Mouse (Mus musculus) heart, postnatal 0 days (tissue): ENCODE results near the gene Accs. TPM values are rescaled to one million over a fixed set of nuclear protein-coding genes. Genes with fewer than 3 reads are reported as not detected.

ENCODE experiments used
- ATAC-seq: fragments of 200-750 bp; cut with Nextera tagmentation; 2 replicates; pipeline ENCODE4 v1.8.0; 2017; ENCODE audit warnings: low read depth, moderate number of reproducible peaks, moderate library complexity; ENCODE audit not compliant: insufficient read depth
- DNase-seq: peaks from one replicate; pipeline ENCODE4 v3.0.0-alpha.2; 2016; ENCODE audit warnings: low spot score
- H3K27ac ChIP-seq: fragments of 300-500 bp; sonication (generic); 2 replicates; pipeline ENCODE4 v1.5.1; 2014; ENCODE audit warnings: low read depth, mild to moderate bottlenecking
- H3K27me3 ChIP-seq: fragments of 300-500 bp; sonication (generic); 2 replicates; pipeline ENCODE4 v1.6.1; 2014; ENCODE audit warnings: low read length, mixed read lengths; ENCODE audit not compliant: control insufficient read depth, insufficient read depth
- H3K36me3 ChIP-seq: fragments of 300-500 bp; sonication (generic); replicated peaks from 2 replicates; pipeline ENCODE4 v1.6.1; 2014; ENCODE audit warnings: low read length, mixed read lengths; ENCODE audit not compliant: control insufficient read depth, insufficient read depth
- H3K4me1 ChIP-seq: fragments of 300-500 bp; sonication (generic); 2 replicates; pipeline ENCODE4 v1.6.1; 2014; ENCODE audit warnings: antibody characterized with exemption; ENCODE audit not compliant: control insufficient read depth, insufficient read depth
- H3K4me2 ChIP-seq: fragments of 300-500 bp; sonication (generic); 2 replicates; pipeline ENCODE4 v1.6.1; 2014; ENCODE audit warnings: low read depth, mild to moderate bottlenecking, low read length, moderate library complexity
- H3K4me3 ChIP-seq: fragments of 300-500 bp; sonication (generic); 2 replicates; pipeline ENCODE4 v1.5.1; 2014; ENCODE audit warnings: low read depth, low read length
- H3K9ac ChIP-seq: fragments of 300-500 bp; sonication (generic); replicated peaks from 2 replicates; pipeline ENCODE4 v1.6.1; 2014; ENCODE audit warnings: low read depth, low read length, mixed read lengths
- H3K9me3 ChIP-seq: fragments of 300-500 bp; sonication (generic); replicated peaks from 2 replicates; pipeline ENCODE4 v1.6.1; 2016; ENCODE audit warnings: low read length; ENCODE audit not compliant: control insufficient read depth
- CTCF ChIP-seq: IDR thresholded peaks from 2 replicates; pipeline ENCODE4 v1.5.1; 2016; ENCODE audit warnings: antibody characterized with exemption, control low read depth, low read depth
- EP300 ChIP-seq: IDR thresholded peaks from 2 replicates; pipeline ENCODE4 v1.6.1; 2016; ENCODE audit warnings: antibody characterized with exemption, low read depth
- WGBS: fragments of 180-500 bp; shearing (Covaris S2); extraction: QIAGEN DNeasy Blood & Tissue Kit; methylation state at CpG from one replicate; pipeline ENCODE4 v1.1.7; 2014; 5-methylcytosine and 5-hydroxymethylcytosine counted together
- polyA plus RNA-seq: library from polyadenylated mRNA; unstranded; fragments of >200 nt; fragmentation: Nextera tagmentation; extraction: Ambion mirVana; gene quantifications from 2 replicates; pipeline ENCODE4 v1.2.1, GENCODE M21; 2015
- total RNA-seq: library from RNA; depleted of rRNA; stranded (reverse); fragments of >200 nt; gene quantifications from 2 replicates; pipeline ENCODE4 v1.2.3, GENCODE M21; 2014; ENCODE audit warnings: low replicate concordance

Accs gene
- total and polyA plus RNA-seq, 2 experiments from 2014 or later = 6.2 to 8.4 TPM

DNA sequence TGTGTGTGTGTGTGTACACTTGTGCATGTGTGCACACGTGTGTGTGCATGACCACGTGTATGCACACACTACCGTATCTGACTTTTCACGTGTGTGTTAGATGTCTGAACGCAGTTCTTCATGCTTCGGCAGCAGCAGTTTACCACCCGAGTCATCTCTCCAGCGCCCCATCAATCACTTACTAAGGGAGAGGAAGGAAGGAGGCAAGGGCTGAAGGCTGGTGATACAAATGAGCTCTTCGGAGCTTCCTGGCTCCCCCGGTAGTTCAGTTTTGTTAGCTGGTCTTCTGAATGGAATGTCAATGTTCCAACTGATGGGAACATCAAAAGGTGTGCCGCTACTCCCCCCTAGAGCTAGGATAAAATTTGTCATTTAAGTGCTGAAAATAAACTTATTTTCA lies 37.5 kb upstream of the Accs start:
- TF ChIP-seq CTCF = no peak
- TF ChIP-seq EP300 = no peak
- H3K4me1 ChIP-seq = peaks cover 11% of the 10 kb centered on the region
- H3K4me3 ChIP-seq = no peak overlapping the region
- H3K36me3 ChIP-seq = no peaks in the 10 kb centered on the region
- 0 out of 2 replicates have a peak, but pooled peaks cover 4% of the 10 kb centered on the region for H3K27me3 ChIP-seq
- ATAC-seq (no peak), DNase-seq (no peak)
- no peak overlapping the region for H3K27ac ChIP-seq
- H3K9me3 ChIP-seq = no peaks in the 10 kb centered on the region
- WGBS = 57% methylated on average over 11 of the region's 11 CpGs
- no peak overlapping the region for H3K9ac ChIP-seq
- H3K4me2 ChIP-seq = no peak overlapping the region

DNA sequence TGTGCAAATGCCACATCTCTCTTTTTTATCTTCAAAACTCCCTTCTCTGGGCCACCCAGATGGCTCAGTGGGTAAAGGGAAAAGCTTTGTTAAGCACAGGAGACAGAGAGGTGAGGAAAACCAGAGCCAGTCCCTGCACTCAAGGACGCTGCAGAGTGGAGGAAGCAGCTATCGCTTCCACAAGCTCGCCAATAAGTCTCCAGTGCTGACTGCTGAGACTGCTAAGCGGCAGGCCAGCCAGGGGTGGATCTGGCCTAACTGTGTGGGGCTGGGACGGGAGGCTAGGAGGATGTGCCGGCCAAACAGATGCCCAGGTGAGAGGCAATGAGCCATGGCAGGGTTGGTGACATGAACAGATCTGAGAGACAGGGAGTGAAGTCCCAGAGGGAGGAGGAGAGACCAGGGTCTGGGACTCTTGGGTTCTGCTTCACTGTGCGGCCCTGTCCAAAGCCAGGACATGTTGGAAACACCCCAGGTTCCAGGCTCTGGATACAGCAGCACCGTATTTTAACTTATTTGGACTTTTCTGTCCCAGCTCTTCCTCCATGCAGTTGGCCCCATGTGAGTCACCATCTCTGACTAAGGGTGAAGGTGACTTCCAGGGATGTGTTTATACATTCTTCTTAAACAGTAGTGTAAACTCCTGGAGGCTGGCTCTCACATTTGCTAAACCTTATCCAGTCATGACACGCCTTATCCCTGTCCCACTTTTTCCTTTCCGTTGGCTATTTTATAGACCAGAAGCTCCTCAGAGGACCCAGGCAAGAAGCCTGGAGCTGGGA lies 36.5 kb upstream of the Accs start:
- no peak overlapping the region for H3K4me3 ChIP-seq
- H3K4me1 ChIP-seq = peaks cover 5% of the 10 kb centered on the region
- DNase-seq (no peak), ATAC-seq (0 out of 2 replicates have a peak, but pooled peaks have one; percentile 20)
- no peak for TF ChIP-seq CTCF
- TF ChIP-seq EP300 = no peak
- no peaks in the 10 kb centered on the region for H3K36me3 ChIP-seq
- H3K9ac ChIP-seq = no peak overlapping the region
- H3K4me2 ChIP-seq = no peak overlapping the region
- H3K27ac ChIP-seq = no peak overlapping the region
- 30% methylated on average over 10 of the region's 10 CpGs for WGBS
- 0 out of 2 replicates have a peak, but pooled peaks cover 4% of the 10 kb centered on the region for H3K27me3 ChIP-seq
- no peaks in the 10 kb centered on the region for H3K9me3 ChIP-seq

DNA sequence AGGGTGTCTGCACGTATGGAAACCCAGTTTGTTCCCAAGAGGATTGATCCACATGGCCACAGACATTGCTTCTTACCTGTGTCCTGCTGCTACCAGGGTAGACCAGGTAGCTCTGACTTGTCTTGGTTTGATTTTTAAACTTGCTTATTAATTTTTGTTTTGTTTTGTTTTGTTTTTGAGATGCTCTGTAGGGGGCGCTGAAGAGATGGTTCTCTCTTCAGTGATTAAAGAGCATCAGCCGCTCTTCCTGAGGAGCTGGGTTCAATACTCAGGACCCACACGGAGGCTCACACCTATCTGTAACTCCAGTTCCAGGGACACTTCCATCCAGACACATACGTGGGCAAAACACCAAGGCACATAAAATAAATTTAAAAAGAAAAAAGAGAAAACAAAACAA lies 33.3 kb upstream of the Accs start:
- Histone ChIP-seq H3K4me3 (no peak overlapping the region), H3K4me2 (no peak overlapping the region), H3K27ac (no peak overlapping the region), H3K4me1 (no peaks in the 10 kb centered on the region), H3K36me3 (no peaks in the 10 kb centered on the region), H3K27me3 (0 out of 2 replicates have a peak, but pooled peaks cover 4% of the 10 kb centered on the region), H3K9ac (no peak overlapping the region), H3K9me3 (no peaks in the 10 kb centered on the region)
- DNase-seq = no peak
- TF ChIP-seq CTCF = no peak; the same call in 1 of the 2 replicates
- no peak for TF ChIP-seq EP300
- 52% methylated on average over 5 of the region's 5 CpGs for WGBS
- ATAC-seq = no peak

DNA sequence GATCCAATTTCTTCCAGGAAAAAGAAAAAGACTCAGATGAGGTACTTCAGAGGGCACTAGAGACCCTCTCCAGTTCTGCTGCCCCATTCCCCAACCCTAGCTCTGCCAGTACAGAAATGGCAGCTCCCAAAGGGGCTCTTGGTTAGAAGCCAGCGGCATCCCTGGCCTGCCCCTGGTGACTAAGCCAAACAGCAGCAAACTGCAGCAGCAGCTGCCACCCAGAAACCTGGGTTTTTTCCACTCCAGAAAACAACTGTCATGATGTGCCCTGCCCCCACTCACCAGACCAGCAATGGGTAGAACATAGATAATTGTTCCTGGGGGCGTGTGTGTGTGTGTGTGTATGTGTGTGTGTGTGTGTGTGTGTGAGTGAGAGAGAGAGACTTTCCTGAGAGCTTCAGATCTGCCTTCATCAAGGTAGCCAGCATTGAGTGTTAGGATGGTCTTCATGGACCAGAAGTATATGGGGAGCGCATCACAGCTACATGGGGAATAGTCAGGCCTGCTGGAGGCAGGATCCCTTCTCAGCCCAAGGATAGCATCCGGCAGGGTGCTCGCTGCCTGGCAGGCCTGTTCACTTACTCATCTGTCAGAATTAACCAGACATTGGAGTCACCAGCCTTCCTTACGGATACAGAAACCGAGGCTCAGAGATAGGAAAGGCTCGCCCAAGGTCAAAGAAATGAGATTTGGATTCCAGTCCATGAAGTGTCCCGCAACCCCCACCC lies 32.1 kb upstream of the Accs start:
- H3K36me3 ChIP-seq = no peaks in the 10 kb centered on the region
- no peak overlapping the region for H3K9ac ChIP-seq
- no peak for DNase-seq
- no peak overlapping the region for H3K27ac ChIP-seq
- TF ChIP-seq CTCF = no peak
- WGBS = 67% methylated on average over 9 of the region's 9 CpGs
- H3K4me1 ChIP-seq = no peaks in the 10 kb centered on the region
- no peak overlapping the region for H3K4me2 ChIP-seq
- no peak overlapping the region for H3K4me3 ChIP-seq
- ATAC-seq = no peak
- no peaks in the 10 kb centered on the region for H3K9me3 ChIP-seq
- H3K27me3 ChIP-seq = 0 out of 2 replicates have a peak, but pooled peaks cover 4% of the 10 kb centered on the region

DNA sequence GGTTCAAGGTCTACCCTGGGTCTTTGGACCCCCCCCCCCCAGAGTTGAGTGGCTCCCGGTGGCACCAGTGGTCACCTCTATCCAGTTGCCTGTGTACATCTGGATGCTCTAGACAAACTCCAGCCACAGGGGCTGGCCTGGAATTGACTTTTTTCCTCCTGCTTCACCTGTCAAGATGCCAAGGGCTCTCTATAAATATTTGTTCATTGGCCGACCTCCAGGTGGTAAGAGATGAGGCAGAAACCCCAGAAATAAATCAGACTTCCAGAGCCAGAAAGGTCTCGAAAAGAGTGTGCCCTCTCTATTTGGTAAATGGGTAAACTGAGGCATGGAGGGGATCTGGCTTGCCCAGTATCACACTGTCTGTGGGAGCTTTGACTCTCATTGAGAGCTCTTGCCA lies 31.2 kb upstream of the Accs start:
- 0 out of 2 replicates have a peak, but pooled peaks cover 4% of the 10 kb centered on the region for H3K27me3 ChIP-seq
- ATAC-seq (no peak), DNase-seq (no peak)
- 29% methylated on average over 3 of the region's 3 CpGs for WGBS
- H3K27ac ChIP-seq = no peak overlapping the region
- peaks cover 4% of the 10 kb centered on the region; the same call in 1 of the 2 replicates for H3K4me1 ChIP-seq
- no peak overlapping the region for H3K9ac ChIP-seq
- no peaks in the 10 kb centered on the region for H3K36me3 ChIP-seq
- no peak overlapping the region for H3K4me2 ChIP-seq
- H3K4me3 ChIP-seq = no peak overlapping the region
- no peaks in the 10 kb centered on the region for H3K9me3 ChIP-seq
- no peak for TF ChIP-seq EP300
- no peak for TF ChIP-seq CTCF
